Mouse (Mus musculus) lung, postnatal 36 days (tissue): ENCODE measurements at regions not wholly inside any gene's neighbourhood (a gene's known extent, or its start where the extent isn't known, plus 50 kb on each side); places are given as distances from the start of the nearest gene placed in this dataset.
"Not testable (repeated sequence)": the region's sequence is repeated elsewhere in the genome, so short reads cannot be mapped to it uniquely, and the experiment has no call there.

Experiments
- DNase-seq: peaks from one replicate; pipeline ENCODE4 v3.0.0; 2022; ENCODE audit warnings: mixed read lengths

DNA sequence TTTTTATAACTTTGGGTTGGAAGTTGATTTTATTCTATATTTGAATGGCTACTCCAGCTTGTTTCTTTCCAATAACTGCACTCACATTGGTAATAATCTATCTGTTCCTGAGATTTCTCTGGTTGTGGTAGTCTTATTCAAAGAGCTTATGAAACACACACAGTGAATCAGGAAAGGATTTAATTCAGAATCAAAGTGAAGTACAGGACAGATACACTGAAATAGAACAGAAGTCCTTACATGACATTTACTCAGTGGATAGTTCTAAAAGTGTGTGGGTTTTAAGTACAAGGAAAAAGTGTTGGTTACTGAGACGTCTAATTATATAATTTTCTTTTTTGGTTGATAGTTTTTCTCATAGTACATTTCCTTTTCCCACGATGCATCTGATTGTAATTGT is 859.7 kb downstream of the Rpia start:
- no peak for DNase-seq

DNA sequence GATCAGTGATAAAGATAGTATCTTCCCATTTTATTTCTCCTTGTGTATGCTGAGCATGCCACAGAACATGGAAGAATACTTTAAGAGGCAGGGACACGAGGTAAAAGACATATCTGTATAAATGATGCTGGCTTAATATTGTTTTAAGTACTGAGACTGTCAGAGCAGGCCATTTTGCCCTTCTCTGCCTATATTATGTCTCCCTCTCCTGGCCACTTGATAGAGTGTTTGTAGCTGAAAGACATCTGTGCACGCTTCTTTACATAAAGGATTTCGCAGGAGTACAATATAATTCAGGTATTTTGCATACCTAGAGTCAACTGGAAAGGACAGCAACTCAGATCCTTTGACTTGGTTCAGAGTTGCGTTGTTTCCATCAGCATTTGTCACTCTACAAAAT is 877.3 kb downstream of the Rpia start:
- DNase-seq = no peak

DNA sequence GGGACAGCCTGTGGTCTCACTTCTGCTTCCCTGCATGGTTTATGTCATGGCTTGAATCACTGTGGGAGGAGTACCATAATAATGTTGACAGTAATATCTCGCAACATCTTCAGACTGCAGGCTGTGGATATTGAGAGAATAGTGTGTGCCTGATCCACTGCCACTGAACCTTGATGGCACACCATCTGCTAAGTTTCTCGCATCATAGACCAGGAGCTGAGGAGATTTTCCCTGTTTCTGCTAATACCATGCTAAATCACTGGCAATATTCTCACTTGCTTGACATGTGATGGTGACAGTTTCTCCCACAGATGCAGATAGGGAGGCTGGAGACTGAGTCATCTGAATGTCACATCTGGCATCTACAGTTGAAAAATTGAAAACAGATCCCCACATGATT is 912.7 kb downstream of the Rpia start:
- no peak for DNase-seq

DNA sequence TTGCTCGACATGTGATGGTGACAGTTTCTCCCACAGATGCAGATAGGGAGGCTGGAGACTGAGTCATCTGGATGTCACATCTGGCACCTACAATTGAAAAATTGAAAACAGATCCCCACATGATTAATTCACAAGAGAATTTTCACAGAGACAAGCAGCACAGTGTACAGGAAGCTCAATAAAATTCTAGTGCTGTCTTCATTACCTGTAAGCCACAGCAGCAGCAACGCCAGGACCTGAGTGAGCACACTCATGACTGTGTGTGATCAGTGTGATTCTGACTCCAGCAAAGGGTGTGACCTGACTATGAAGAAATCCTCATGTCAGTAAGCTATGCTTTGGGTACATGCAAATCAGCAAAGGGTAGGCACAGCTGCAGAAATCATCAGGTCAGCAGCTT is 933.4 kb downstream of the Rpia start:
- not testable (repeated sequence) for DNase-seq

DNA sequence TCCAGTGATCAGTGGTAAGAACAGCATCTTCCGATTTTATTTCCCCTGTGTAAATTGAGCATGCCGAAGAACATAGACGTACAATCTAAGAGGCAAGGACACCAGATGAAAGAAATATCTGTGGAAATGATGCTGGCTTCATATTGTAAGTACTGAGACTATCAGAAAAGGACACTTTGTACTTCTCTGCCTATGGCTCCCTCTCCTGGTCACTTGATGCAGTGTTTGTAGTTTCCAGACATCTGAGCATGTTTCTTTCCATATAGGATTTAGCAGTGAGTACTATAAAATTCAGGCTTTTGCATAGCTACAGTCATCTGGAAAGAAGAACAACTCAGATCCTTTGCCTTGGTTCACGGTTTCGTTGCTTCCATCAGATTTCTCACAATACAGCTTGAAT is 963.4 kb downstream of the Rpia start:
- peak; percentile 1 for DNase-seq

DNA sequence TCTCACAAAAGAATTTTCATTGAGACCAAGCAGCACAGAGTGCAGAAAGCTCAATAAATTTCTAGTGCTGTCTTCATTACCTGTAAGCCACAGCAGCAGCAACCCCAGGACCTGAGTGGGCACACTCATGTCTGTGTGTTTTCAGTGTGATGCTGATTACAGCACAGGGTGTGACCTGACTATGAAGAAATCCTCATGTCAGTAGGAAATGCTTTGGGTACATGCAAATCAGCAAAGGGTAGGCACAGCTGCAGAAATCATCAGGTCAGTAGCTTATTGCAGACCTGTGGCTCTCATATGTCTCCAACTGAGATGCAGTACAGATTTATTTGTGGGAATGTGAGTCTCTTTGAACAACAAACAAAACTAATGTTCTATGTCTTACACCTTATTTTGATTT is 977.1 kb downstream of the Rpia start:
- peak; percentile 1 for DNase-seq

DNA sequence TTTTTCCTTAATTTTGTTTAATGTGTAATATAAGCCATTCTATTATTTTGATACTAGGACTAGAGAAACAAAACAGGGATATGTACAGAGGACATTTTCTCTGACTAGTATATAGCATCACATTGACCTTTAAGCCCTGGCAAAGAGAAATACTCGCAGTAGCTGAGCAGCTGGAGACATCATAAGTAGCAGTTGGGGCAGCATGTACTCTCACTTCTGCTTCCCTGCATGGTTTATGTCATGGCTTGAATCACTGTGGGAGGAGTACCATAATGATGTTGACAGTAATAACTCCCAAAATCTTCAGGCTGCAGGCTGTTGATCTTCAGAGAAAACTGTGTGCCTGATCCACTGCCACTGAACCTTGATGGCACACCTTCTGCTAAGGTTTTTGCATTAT is 977.7 kb downstream of the Rpia start:
- DNase-seq = not testable (repeated sequence)

DNA sequence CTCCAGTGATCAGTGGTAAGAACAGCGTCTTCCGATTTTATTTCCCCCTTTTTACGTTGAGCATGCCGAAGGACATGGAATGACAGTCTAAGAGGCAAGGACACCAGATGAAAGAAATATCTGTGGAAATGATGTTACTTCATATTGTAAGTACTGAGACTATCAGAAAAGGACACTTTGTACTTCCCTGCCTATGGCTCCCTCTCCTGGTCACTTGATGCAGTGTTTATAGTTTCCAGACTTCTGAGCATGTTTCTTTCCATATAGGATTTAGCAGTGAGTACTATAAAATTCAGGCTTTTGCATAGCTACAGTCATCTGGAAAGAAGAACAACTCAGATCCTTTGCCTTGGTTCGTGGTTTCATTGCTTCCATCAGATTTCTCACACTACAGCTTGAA is 1011.7 kb downstream of the Rpia start:
- not testable (repeated sequence) for DNase-seq

DNA sequence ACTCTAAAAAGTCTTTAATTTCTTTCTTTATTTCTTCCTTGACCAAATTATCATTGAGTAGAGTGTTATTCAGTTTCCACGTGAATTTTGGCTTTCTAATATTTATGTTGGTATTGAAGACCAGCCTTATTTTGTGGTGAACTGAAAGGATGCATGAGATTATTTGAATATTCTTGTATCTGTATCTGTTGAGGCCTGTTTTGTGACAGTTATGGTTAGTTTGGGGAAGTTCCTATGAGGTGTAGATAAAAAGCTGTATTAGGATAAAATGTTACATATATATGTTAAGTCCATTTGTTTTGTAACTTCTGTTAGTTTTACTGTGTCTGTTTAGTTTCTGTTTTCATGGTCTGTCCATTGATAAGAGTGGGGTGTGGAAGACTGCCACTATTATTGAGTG is 1014.7 kb downstream of the Rpia start:
- DNase-seq = not testable (repeated sequence)

DNA sequence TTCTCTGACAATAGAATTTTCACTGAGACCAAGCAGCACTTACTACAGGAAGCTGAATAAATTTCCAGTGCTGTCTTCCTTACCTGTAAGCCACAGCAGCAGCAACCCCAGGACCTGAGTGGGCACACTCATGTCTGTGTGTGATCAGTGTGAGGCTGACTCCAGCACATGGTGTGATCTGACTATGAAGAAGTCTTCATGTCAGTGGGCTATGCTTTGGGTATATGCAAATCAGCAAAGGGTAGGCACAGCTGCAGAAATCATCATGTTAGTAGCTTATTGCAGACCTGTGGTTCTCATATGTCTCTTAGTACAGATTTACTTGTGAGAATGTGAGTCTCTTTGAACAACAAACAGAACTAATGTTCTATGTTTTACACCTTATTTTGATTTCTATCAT is 1027.2 kb downstream of the Rpia start:
- DNase-seq = no peak

DNA sequence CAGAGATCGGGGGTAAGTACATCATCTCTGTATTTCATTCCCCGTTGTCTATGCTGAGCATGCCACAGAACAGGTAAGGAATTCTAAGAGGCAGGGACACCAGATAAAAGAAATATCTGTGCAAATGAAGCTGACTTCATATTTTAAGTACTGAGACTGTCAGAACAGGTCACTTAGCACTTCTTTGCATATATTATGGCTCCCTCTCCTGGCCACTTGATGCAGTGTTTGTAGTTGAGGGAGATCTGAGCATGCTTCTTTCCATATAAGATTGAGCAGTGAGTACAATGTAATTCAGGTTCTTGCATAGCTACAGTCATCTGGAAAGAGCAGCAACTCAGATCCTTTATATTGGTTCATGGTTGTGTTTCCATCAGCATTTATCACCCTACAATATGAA is 1033.4 kb downstream of the Rpia start:
- DNase-seq = peak; percentile 9

DNA sequence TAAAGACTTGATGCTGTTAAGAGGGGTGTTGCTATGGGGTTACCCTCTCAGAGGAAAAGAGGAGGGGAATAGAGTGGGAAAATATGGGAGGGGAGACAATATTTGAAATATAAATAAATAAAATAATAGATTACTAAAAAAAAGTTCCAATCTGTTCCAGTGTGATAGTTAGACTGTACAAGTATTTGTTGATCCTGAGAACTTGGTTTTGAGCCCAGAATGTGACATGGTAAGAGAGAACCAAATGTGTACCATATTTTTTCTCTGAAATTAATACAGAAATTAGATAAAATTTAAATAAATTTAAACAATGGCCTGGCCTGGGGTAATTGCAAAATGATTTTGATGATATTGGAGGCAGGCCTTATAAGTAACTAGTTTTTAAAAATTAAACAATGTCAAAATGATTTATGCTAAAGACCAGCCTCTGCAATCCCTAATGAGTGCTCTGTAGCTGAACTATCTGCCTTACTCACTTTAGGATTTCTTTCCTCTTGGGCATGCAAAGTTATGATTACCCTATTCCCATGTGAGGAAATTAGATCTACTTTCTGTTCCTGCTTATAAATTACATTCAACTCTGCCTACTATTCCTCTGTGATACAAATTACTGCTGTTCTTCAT is 1052.9 kb downstream of the Rpia start:
- DNase-seq = no peak

DNA sequence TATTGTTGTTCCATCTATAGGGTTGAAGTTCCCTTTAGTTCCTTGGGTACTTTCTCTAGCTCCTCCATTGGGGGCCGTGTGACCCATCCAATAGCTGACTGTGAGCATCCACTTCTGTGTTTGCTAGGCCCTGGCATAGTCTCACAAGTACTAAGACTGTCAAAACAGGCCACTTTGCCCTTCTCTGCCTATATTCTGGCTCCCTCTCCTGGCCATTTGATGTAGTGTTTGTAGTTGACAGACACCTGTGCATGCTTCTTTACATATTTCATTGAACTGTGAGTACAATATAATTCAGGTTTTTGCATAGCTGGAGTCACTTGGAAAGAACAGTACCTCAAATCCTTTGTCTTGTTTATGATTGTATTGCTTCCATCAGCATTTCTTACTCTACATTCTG is 1059.2 kb downstream of the Rpia start:
- peak; percentile 23 for DNase-seq

DNA sequence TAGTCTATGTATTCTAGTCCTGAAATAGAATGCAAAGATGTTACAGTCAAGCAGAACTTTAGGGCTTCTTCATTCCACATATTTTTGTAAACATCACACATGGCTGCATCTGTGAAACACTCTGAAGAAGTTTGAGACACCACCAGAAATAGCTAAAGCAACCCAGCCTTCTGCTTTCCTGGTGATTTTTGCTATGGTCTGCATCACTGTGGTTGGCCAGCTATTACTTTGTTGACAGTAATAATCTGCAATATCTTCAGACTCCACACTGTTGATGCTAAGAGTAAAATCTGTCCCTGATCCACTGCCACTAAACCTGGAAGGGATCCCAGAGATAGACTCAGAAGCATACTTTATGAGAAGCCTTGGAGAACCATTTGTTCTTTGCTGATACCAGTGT is 1065.7 kb downstream of the Rpia start:
- no peak for DNase-seq

DNA sequence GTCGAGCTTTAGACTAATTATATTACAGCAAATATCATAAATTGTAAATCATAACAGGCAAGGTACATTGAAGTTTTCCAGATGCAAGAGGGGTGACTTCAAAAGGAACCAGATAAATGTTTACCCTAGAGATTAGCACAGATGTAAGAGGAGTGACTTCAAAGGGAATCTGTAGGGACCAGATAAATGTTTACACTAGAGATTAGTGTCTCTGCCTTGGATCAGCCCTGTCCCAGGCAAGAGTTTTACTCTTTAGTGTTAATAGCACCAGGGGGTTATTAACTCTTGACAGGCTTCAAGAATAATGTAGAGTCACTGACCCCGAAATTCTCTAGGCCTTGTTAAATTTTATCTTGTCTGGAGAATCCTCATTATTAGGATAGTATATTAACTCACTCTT is 1089.2 kb downstream of the Rpia start:
- DNase-seq = not testable (repeated sequence)

DNA sequence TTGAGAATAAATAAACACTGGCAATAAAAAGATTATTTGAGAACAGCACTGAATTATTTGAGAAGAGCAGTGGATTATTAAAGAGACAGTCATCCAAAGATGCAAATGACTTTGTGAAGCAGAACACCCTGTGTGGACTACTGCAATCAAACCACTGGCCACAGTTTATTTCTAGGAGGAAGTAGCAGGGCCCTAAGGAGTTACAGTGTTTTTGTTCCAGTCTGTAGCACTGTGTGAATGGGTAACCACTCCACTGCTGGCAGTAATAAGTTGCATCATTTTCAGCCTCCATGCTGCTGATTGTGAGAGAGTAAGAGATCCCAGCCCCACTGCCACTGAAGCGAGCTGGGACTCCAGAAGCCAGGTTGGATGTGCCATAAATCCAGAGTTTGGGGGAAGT is 1110.9 kb downstream of the Rpia start:
- no peak for DNase-seq

DNA sequence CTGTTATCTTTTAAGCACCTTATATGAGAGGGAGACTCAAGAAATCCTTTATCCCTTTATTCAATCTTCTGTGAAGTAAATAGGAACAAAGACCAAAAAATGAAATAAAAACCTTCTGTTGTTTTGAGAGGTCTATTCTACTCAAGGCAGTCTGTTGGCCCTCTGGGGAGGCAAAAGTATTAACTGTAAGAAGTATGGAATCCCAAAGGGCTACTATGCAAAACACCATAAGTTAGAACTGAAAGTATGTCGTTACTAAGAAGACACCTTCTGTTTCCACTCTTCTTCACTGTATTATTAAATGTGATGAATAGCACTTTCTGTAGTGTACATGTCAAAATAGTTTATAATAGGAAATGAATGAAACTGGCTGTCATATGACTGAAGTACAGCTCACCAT is 1129.6 kb downstream of the Rpia start:
- DNase-seq = not testable (repeated sequence)
